Mouse (Mus musculus) liver, postnatal 0 days (tissue): ENCODE results near the gene Cpa2.

Source experiments
- CTCF ChIP-seq: sonication (generic); IDR thresholded peaks from 2 replicates; pipeline ENCODE4 v1.5.1; 2016; ENCODE audit warnings: antibody characterized with exemption, low read depth
- EP300 ChIP-seq: IDR thresholded peaks from 2 replicates; pipeline ENCODE4 v1.6.1; 2016; ENCODE audit warnings: antibody characterized with exemption, low read depth, mild to moderate bottlenecking

- TF ChIP-seq EP300 (no peak), CTCF (no peak)
Observed at GRCm38 (mm10) chr6:30514242-30514641, 27.1 kb upstream of the Cpa2 start.
